Mouse (Mus musculus): ENCODE measurements around the gene Inpp5f.
"Not testable (repeated sequence)": the region's sequence is repeated elsewhere in the genome, so short reads cannot be mapped to it uniquely, and the experiment has no call there.

The Inpp5f gene

GRCm38 (mm10) chr7:128610897-128611798 is at the start of gene Inpp5f:
Gene Inpp5f (plus strand): TSS chr7:128611328.
- peak; percentile 94 for DNase-seq (ENCODE audit: extremely low read depth, insufficient read length, low spot score)

DNA sequence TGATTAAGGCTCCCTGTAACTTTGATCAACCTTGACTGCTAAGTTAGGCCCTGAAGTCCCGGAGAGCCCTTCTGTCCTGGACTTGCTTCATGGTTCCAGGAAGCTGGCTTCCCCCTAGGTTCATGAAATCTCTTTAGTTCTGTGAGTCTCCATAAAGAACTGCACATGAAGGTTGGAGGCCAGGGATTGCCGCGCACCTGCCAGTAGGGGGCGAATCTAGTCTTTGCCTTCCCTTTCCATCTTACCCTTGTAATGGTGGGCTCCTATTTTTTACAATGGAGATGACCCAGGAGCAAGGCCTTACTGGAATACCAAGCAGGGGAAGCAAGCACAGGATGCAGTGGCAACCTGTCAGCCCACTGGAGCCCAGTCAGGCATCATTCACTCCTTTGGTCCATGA is 47.8 kb upstream of the Inpp5f start:
- no peak for DNase-seq (ENCODE audit: extremely low read depth, insufficient read length, low spot score)

DNA sequence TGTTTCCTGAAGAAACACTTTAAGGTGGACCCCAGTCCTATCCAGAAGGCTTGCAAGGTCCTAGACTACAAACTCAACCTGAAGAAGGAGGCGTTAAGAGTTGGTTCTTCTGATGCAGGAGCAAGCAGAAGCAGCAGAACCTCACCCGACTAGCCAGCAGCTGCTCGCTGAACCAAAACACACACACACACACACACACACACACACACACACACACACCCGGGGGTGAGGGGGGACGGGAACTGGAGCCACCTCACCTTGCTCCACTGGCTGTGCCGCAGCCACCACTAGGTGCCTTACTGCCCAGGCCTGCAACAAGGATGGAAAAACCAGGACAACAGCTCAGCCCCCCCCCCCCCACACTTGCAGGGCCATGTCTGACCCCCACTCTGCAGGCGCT is 44.8 kb upstream of the Inpp5f start:
- no peak for DNase-seq (ENCODE audit: extremely low read depth, insufficient read length, low spot score)

GRCm38 (mm10) chr7:128567561-128568244 is 43.4 kb upstream of the Inpp5f start:
- no peak for DNase-seq (ENCODE audit: extremely low read depth, insufficient read length, low spot score)

- DNase-seq (ENCODE audit: extremely low read depth, insufficient read length, low spot score) = not testable (repeated sequence)
Measured at GRCm38 (mm10) chr7:128569429-128569828, 41.7 kb upstream of the Inpp5f start.

- DNase-seq (ENCODE audit: extremely low read depth, insufficient read length, low spot score) = no peak
Measured at GRCm38 (mm10) chr7:128569987-128570656, 41.0 kb upstream of the Inpp5f start.

- DNase-seq (ENCODE audit: extremely low read depth, insufficient read length, low spot score) = not testable (repeated sequence)
Measured at GRCm38 (mm10) chr7:128570657-128571056, 40.5 kb upstream of the Inpp5f start.

- no peak for DNase-seq (ENCODE audit: extremely low read depth, insufficient read length, low spot score)
Measured at GRCm38 (mm10) chr7:128572030-128572429, 39.1 kb upstream of the Inpp5f start.

- DNase-seq (ENCODE audit: extremely low read depth, insufficient read length, low spot score) = no peak
Measured at GRCm38 (mm10) chr7:128575211-128575610, 35.9 kb upstream of the Inpp5f start.

DNA sequence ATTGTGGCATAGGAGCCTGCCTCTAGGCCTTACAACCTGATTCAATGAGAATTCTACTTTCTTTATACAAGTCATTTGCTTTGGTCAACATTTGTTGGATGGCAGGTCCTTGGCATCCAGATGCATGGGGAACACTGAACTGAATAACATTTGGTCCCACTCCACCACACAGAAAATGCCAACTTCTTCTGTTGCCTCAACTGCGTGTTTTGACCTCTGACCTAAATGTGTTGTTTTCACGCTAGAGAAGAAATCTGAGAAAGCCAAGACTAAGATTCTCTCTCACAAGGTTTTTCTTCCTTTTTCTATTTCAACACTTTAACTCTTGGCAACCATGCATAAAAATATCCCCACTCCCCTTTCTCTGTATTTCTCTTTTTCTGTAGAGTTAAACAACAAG is 35.3 kb upstream of the Inpp5f start:
- DNase-seq (ENCODE audit: extremely low read depth, insufficient read length, low spot score) = no peak

DNA sequence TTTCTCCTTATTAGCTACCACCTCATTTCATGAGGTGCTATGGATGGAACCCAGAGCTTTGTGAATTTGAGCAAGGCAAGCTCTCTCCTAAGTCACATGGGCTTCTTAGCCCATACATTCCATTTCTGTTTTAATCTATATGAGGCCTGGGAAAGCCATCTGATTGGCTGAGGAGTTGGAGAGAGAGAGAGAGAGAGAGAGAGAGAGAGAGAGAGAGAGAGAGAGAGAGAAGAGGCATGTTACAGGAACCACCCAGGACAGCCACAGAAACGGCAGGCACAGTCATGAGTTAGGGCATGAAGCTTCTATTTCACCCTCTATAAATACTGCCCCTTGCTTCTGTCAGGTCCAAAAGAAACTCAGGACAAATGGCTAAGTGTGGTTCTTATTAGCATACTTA is 33.5 kb upstream of the Inpp5f start:
- DNase-seq (ENCODE audit: extremely low read depth, insufficient read length, low spot score) = no peak

DNA sequence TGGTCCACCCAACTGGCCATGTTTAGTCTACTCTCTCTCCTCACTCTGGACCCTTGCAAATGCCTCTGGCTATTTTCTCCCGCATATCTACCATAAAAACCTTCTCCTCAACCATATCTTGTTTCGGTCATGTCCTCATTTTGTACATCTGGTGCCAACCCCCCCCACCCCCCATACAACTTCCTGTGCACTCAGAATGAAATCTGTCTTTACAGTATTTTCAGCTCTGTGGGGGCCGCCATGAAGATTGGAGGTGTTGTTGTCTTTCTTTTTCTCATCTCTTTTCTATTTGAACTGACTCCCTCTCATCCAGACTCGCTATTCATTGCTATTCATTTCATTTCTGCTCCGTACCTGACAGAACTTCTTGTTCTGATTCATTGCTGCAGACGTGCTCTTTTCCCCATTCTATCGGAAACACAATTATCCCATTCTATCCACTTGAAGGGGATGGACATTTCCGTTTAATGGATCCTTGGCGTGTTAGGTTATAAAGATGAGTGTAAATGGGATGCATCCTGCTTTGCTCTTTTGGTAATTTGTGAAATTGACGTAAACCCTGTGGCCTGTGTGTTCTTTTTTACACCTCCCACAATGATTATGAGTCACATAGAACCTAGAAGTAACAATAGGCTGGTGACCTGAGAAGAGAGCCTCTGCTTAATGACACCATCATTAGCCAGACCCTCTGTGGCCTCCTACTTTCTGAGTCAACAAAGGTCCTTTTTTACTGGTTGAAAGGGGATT is 32.8 kb upstream of the Inpp5f start:
- no peak for DNase-seq (ENCODE audit: extremely low read depth, insufficient read length, low spot score)

- DNase-seq (ENCODE audit: extremely low read depth, insufficient read length, low spot score) = no peak
Measured at GRCm38 (mm10) chr7:128579381-128579780, 31.7 kb upstream of the Inpp5f start.

DNA sequence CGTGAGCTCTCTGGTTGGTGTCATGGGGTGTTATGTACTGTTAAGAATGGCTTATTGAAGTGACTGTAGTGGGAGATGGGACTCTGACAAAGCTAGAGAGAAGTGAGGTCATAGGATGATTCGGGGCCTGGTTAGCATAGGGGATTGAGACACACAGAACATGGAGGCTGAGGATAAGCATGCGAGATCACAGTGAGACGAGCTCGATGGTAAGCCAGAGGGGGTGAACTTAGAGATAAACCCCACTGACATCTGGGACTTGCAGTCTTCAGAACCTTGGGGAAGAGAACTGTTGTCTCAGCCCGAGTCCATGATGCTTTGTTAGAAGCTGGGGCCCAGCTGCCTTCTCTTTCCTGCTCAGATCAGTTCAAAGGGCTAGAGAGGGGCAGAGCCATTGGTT is 30.8 kb upstream of the Inpp5f start:
- no peak for DNase-seq (ENCODE audit: extremely low read depth, insufficient read length, low spot score)

DNA sequence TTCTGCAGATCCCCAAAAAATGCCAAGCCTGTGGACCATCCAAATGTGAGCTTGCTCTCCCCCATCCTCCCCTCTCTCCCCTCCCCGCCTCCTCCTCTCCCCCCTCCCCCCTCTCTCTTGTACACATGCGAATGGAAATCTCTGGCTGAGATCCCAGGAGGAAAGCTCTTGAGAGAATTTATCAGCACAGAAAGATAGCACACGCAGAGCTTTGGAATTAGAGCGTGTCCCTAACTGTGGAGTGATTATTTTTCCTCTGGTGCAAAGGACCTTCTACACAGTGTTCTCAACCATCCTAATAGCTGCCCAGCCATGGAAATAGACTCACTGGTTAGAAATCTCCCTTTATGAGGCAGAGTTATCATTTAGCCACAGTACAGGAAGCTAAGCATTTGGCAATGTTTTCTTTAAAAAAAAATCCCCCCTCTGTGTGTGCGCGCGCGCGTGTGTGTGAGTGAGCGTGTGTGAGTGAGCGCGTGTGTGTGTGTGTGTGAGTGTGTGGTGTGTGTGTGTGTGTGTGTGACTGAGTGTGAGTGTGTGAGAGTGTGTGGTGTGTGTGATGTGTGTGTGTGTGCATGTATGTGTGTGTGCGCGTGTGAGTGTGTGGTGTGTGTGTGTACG is 29.2 kb upstream of the Inpp5f start:
- DNase-seq (ENCODE audit: extremely low read depth, insufficient read length, low spot score) = no peak

DNA sequence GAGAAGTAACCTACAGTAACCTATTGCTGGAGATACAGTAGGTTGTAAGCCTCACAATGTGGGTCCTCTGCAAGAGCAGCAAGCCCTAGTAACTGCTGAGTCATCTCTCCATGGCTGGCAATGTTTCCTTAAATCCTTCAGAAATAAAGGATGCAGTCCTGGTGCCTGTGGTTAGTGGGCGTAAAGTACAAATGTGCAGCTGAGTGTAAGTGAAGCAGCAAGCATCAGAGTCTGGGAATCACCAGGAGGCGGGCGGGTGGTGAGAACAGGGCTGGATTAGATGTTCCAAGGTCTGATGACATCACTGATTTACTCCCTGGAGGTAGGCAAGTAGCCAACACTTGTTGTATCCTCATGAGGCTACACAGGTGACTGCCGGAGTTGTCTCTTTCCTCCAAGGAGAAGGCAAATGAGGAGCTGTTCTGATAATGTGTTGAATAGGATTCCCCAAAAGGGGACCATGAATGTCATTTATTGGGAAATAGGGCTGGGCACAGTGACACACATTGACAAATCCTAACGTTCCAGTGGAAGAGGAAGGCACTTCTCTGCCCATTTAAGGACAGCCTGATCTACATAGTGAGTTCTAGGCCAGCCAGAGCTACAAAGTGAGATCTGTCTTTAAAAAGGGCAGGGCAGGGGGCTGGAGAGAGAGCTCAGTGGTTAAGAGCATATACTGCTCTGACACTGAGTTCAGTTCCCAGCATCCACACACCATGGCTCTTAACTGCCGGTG is 27.7 kb upstream of the Inpp5f start:
- DNase-seq (ENCODE audit: extremely low read depth, insufficient read length, low spot score) = peak; percentile 56

GRCm38 (mm10) chr7:128587334-128587933 is 23.7 kb upstream of the Inpp5f start:
- no peak for DNase-seq (ENCODE audit: extremely low read depth, insufficient read length, low spot score)

DNA sequence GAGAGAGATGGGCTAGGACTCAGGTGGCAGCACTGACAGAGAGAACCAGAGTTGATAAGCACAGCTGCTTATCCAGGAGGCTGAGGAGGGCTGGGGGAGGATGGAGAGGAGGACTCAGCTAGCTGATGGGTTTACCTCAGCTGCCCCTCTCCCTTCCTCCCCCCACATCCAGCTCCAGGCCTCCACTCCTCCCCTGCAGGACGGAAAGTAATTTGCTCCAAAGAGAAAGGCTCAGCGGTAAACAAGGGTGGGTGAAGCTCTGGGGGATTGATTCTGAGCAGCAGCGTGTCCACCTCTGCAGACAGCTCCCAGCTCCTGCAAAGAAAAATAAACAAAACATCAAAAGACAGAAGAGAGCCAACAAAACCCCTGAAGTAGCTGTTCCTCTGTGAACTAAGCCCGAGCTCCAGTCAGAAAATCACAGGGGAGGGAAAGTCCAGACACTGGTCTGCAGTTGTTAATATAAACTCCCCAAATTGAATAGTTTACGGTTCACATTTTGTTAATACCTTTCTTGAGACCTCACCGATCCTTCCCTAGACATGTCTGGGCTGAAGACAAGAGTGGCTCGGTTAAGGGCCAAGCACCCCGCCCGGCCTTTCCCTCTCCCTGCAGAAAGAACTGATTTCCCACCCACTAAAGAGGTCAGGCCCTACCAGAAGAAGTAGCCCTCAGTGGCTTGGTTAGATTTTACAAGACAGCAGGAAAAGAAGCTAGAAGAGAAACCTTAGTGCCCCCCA is 19.6 kb upstream of the Inpp5f start:
- no peak for DNase-seq (ENCODE audit: extremely low read depth, insufficient read length, low spot score)
